Mouse (Mus musculus) CH12.LX (cell line): ENCODE measurements around the gene Senp6. TPM values are rescaled to one million over a fixed set of nuclear protein-coding genes. Genes with fewer than 3 reads are reported as not detected.

Experiments
- DNase-seq: peaks from one replicate; pipeline ENCODE4 v3.0.0-alpha.2; 2013; ENCODE audit errors: extremely low read depth
- H3K27ac ChIP-seq: 2 replicates; pipeline ENCODE4 v1.5.1; 2012; ENCODE audit warnings: low read depth, mild to moderate bottlenecking, control low read depth, moderate library complexity; ENCODE audit not compliant: insufficient read depth
- H3K27me3 ChIP-seq: replicated peaks from 2 replicates; pipeline ENCODE3; 2012; ENCODE audit warnings: inconsistent platforms
- H3K36me3 ChIP-seq, 2 experiments: replicated peaks in 1 of 2; 2 replicates each; pipeline versions ENCODE3 to v1.6.1; 2012; ENCODE audit warnings: inconsistent platforms in 1 of 2, low read length in 1 of 2, mild to moderate bottlenecking in 1 of 2, mixed read lengths in 1 of 2, moderate library complexity in 1 of 2; ENCODE audit not compliant: control insufficient read depth in 1 of 2, insufficient read depth in 1 of 2
- H3K4me1 ChIP-seq, 2 experiments: 2 replicates each; pipeline ENCODE4 v1.6.1; 2012; ENCODE audit warnings: inconsistent platforms in 1 of 2, moderate library complexity in 1 of 2; ENCODE audit not compliant: insufficient read depth in 2 of 2, control insufficient read depth in 1 of 2
- H3K4me2 ChIP-seq: 2 replicates; pipeline ENCODE4 v1.6.1; 2012; ENCODE audit warnings: low read depth, mild to moderate bottlenecking, control low read depth; ENCODE audit not compliant: poor library complexity, insufficient read depth, severe bottlenecking
- H3K4me3 ChIP-seq, 3 experiments: fragments of 150-350 bp in 1 of 3; sonication (generic) in 1 of 3; replicated peaks in 1 of 3; 2 replicates each; pipeline versions ENCODE3 to v1.5.1; 2011 to 2012; ENCODE audit warnings: low read depth in 2 of 3, low read length in 2 of 3, mild to moderate bottlenecking in 2 of 3, moderate library complexity in 2 of 3, control low read depth in 1 of 3, improper control_type of control experiment in 1 of 3, inconsistent platforms in 1 of 3, mixed read lengths in 1 of 3; ENCODE audit not compliant: poor library complexity in 1 of 3
- H3K79me2 ChIP-seq: replicated peaks from 2 replicates; pipeline ENCODE4 v1.6.1; 2012; ENCODE audit warnings: mild to moderate bottlenecking, moderate library complexity; ENCODE audit not compliant: control insufficient read depth, poor library complexity, insufficient read depth, severe bottlenecking; ENCODE audit errors: extremely low read depth
- H3K9ac ChIP-seq: 2 replicates; pipeline ENCODE4 v1.6.1; 2012; ENCODE audit warnings: low read depth, mild to moderate bottlenecking, control low read depth, moderate library complexity; ENCODE audit not compliant: insufficient read depth
- H3K9me3 ChIP-seq: replicated peaks from 2 replicates; pipeline ENCODE3; 2012; ENCODE audit warnings: low read length, inconsistent platforms, mixed read lengths
- BHLHE40 ChIP-seq: IDR thresholded peaks from 2 replicates; pipeline ENCODE4 v1.6.1; 2011; ENCODE audit warnings: mild to moderate bottlenecking, low read depth, low read length, improper control_type of control experiment
- CHD2 ChIP-seq: IDR thresholded peaks from 2 replicates; pipeline ENCODE4 v1.6.1; 2011; ENCODE audit warnings: low read length, improper control_type of control experiment
- EP300 ChIP-seq: IDR thresholded peaks from 2 replicates; pipeline ENCODE4 v1.6.1; 2011; ENCODE audit warnings: low read length, improper control_type of control experiment
- GABPA ChIP-seq: IDR thresholded peaks from 2 replicates; pipeline ENCODE4 v1.6.1; 2012; ENCODE audit warnings: low read depth, low read length, improper control_type of control experiment, inconsistent platforms; ENCODE audit not compliant: insufficient replicate concordance
- HCFC1 ChIP-seq: IDR thresholded peaks from 2 replicates; pipeline ENCODE4 v1.6.1; 2012; ENCODE audit warnings: low read depth, mild to moderate bottlenecking, inconsistent platforms, low read length, improper control_type of control experiment
- MAZ ChIP-seq: IDR thresholded peaks from 2 replicates; pipeline ENCODE4 v1.6.1; 2012; ENCODE audit warnings: low read depth, mild to moderate bottlenecking, inconsistent platforms, low read length, improper control_type of control experiment, moderate library complexity
- NRF1 ChIP-seq: IDR thresholded peaks from 2 replicates; pipeline ENCODE4 v1.6.1; 2014; ENCODE audit warnings: low read depth, mild to moderate bottlenecking, inconsistent platforms, low read length, improper control_type of control experiment, moderate library complexity
- POLR2AphosphoS2 ChIP-seq: IDR thresholded peaks from 2 replicates; pipeline ENCODE4 v1.6.1; 2011; ENCODE audit warnings: low read depth, low read length, improper control_type of control experiment
- RAD21 ChIP-seq: IDR thresholded peaks from 2 replicates; pipeline ENCODE4 v1.6.1; 2011; ENCODE audit warnings: low read depth, mild to moderate bottlenecking, low read length, improper control_type of control experiment, moderate library complexity
- RCOR1 ChIP-seq: conservative IDR thresholded peaks from 2 replicates; pipeline ENCODE4 v1.6.1; 2012; ENCODE audit warnings: low read depth, mild to moderate bottlenecking, inconsistent platforms, low read length, improper control_type of control experiment
- SIN3A ChIP-seq: IDR thresholded peaks from 2 replicates; pipeline ENCODE4 v1.6.1; 2012; ENCODE audit warnings: low read length, improper control_type of control experiment, inconsistent platforms
- TCF12 ChIP-seq: IDR thresholded peaks from 2 replicates; pipeline ENCODE4 v1.6.1; 2014; ENCODE audit warnings: low read depth, mild to moderate bottlenecking, inconsistent platforms, low read length, improper control_type of control experiment
- USF1 ChIP-seq: IDR thresholded peaks from 2 replicates; pipeline ENCODE4 v1.6.1; 2014; ENCODE audit warnings: low read depth, mild to moderate bottlenecking, inconsistent platforms, low read length, improper control_type of control experiment
- dilution Hi-C: fragments of 300-500 bp; cut with MboI; formaldehyde crosslinking; loops from 2 replicates; pipeline ENCODE4 v1.14.3; 2020; ENCODE audit warnings: low sequenced_read_pairs; ENCODE audit not compliant: extremely low pct_unique_long_range_greater_than_20kb, extremely low pct_ligation_motif_present
- in situ Hi-C: fragments of 300-500 bp; cut with MboI; formaldehyde crosslinking; loops from 3 replicates; pipeline ENCODE4 v1.14.3; 2019; ENCODE audit warnings: low sequenced_read_pairs, low pct_ligation_motif_present, low pct_unique_long_range_greater_than_20kb, mixed read lengths
- polyA plus RNA-seq: library from polyadenylated mRNA; unstranded; fragments of >175 nt; gene quantifications from 2 replicates; pipeline ENCODE4 v1.2.1, GENCODE M21; 2012; ENCODE audit warnings: low read depth; ENCODE audit not compliant: insufficient read length
- total RNA-seq, 2 experiments: library from RNA; depleted of rRNA; stranded (reverse); fragments of 300-350 nt in 1 of 2; fragments of >200 nt in 1 of 2; gene quantifications; 2 replicates each; pipeline ENCODE4 v1.2.3; 2012 to 2014

Senp6 gene
- total and polyA plus RNA-seq, 3 experiments: 97.5 to 167 (median 113) TPM

GRCm38 (mm10) chr9:80192324-80192723 lies 125.6 kb downstream of the Senp6 start:
- Histone ChIP-seq H3K36me3 (no peaks in the 10 kb centered on the region), H3K4me1 (no peaks in the 10 kb centered on the region; a peak in 1 of 4 replicates), H3K9me3 (no peaks in the 10 kb centered on the region), H3K79me2 (no peaks in the 10 kb centered on the region), H3K4me2 (no peak overlapping the region), H3K27me3 (no peaks in the 10 kb centered on the region), H3K9ac (no peak overlapping the region), H3K4me3 (no peak overlapping the region), H3K27ac (no peak overlapping the region)
- TF ChIP-seq CHD2: no peak
- TF ChIP-seq TCF12: no peak
- TF ChIP-seq USF1: no peak
- no peak for TF ChIP-seq RAD21
- no peak for TF ChIP-seq GABPA
- TF ChIP-seq BHLHE40: no peak
- no peak for TF ChIP-seq MAZ
- DNase-seq: no peak
- in situ Hi-C loops (no loop called here), dilution Hi-C loops (no loop called here)

DNA sequence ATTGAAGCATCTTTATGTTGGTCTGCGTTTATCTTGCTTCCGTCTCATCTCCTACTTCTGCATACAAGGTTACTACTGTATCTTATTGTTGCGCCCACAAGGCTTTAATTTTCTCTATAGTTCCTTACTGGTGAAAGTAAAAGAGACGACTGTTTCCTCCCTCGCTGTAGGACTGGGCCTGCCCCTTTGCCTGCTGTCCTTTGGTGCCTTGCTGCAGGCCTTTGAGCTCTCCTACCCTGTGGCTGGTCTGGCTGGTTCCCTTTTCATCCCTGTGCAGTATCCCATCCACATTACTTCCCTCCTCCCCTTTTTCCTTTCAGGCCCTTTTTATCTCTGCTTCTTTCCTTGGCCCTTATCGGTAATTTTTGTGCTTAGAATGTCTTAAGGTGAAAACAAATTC lies 127.7 kb downstream of the Senp6 start:
- Histone ChIP-seq H3K36me3 (no peaks in the 10 kb centered on the region), H3K79me2 (no peaks in the 10 kb centered on the region), H3K27me3 (no peaks in the 10 kb centered on the region), H3K27ac (no peak overlapping the region), H3K9ac (no peak overlapping the region), H3K4me3 (no peak overlapping the region), H3K9me3 (no peaks in the 10 kb centered on the region), H3K4me1 (no peaks in the 10 kb centered on the region), H3K4me2 (no peak overlapping the region)
- DNase-seq: no peak
- dilution Hi-C loops: no loop called here
- in situ Hi-C loops: no loop called here
- TF ChIP-seq NRF1 (no peak), EP300 (no peak), POLR2AphosphoS2 (no peak), HCFC1 (no peak), RCOR1 (no peak), SIN3A (no peak)

Other genes starting within 250 kb of the Senp6 start
- gene Filip1, start 54.1 kb upstream of the Senp6 start, total RNA-seq (2012; rRNA removed): 0.50 and 1.5 TPM in 2 replicates
- gene Filip1, start 54.1 kb upstream of the Senp6 start, total RNA-seq (2014; rRNA removed): 0.24 and 0.71 TPM in 2 replicates
- gene Filip1, start 54.1 kb upstream of the Senp6 start, polyA plus RNA-seq: 1.3 and 1.4 TPM in 2 replicates
- 3.4 and 6.0 TPM in 2 replicates for gene Myo6, start 98.1 kb downstream of the Senp6 start, total RNA-seq (2012; rRNA removed)
- 10.3 and 11.0 TPM in 2 replicates for gene Myo6, start 98.1 kb downstream of the Senp6 start, total RNA-seq (2014; rRNA removed)
- gene Myo6, start 98.1 kb downstream of the Senp6 start, polyA plus RNA-seq: 39.5 and 48.7 TPM in 2 replicates